ENCODE assay signal across 10 mouse cellular contexts in the genomic region with DNA sequence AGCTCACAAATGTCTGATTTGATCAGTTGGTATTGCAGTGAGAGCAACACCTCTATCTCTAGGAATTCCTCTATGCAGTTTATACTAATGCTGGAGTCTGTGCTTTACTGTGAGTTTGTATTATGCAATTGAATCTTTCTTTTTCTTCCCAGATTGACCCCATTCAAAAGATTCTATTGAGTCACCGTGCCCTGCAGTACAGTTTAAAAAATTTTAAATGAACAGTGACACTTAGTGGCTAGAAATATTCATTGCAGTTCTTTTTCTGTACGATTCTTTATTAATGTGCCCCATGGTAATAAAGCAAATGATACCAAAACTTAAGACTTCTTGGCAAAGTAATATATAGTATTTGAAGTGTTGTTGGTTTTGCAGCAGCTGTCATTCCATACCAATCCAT.
DNase-seq lines count a peak whose midpoint lies in the region; ATAC-seq and TF ChIP-seq lines count a peak whose summit lies in the region.
"Had no signal": no experiment of that assay in that cellular context is flagged by ENCODE, and none has a peak within 500 bp of the region (broad histone marks: within the 10 kb centered on the region; RNA-seq: fewer than 3 reads in every experiment).

No protein-coding gene starts in this region.

- H3K27ac ChIP-seq in layer of hippocampus, adult 2 months: no peak overlapping the region
- H3K27ac ChIP-seq in midbrain, embryonic 12.5 days (replicated peaks): no peak overlapping the region
- H3K27ac ChIP-seq: macrophage had no signal

- peak; percentile 82 for TF ChIP-seq CTCF in layer of hippocampus, adult 2 months (conservative IDR thresholded peaks at IDR 0.05)

- no peaks in the 10 kb centered on the region for H3K36me3 ChIP-seq in midbrain, embryonic 12.5 days

- no peaks in the 10 kb centered on the region for H3K27me3 ChIP-seq in midbrain, embryonic 12.5 days

- peak; percentile 38; the same call in 1 of the 2 replicates for ATAC-seq in midbrain, embryonic 12.5 days (ENCODE audit: low FRiP score, low read depth)

- H3K4me3 ChIP-seq in layer of hippocampus, adult 2 months: no peak overlapping the region
- H3K4me3 ChIP-seq in midbrain, embryonic 12.5 days: no peak overlapping the region

- 21% methylated on average over 2 of the region's 2 CpGs for WGBS in midbrain, embryonic 12.5 days

- H3K4me1 ChIP-seq in midbrain, embryonic 12.5 days: no peaks in the 10 kb centered on the region

- no peaks in the 10 kb centered on the region for H3K9me3 ChIP-seq in midbrain, embryonic 12.5 days

- no peak overlapping the region for H3K4me2 ChIP-seq in midbrain, embryonic 12.5 days (replicated peaks)

- intact Hi-C loops in heart, postnatal 10 days (cut with DNase I): loop anchor here (1.0 to 5.0 kb wide), 3 partner anchors 150 to 324 kb away; no protein-coding TSS in a partner anchor

- H3K9ac ChIP-seq in midbrain, embryonic 12.5 days (replicated peaks): no peak overlapping the region

- DNase-seq in layer of hippocampus, adult 2 months (ENCODE audit: low spot score in 2 of 2): no peak
- DNase-seq in layer of hippocampus, adult 9-11 months: no peak
- peak; percentile 54 for DNase-seq in Muller cell, postnatal 12 days (ENCODE audit: inconsistent ontology term)
- DNase-seq in c-Kit-positive CD71-positive TER-119-negative erythroid progenitor cells, embryonic 14.5 days (ENCODE audit: low read depth): peak; percentile 10
- no peak for DNase-seq in kidney, postnatal 14 days
- no peak for DNase-seq in thymus, postnatal 14 days
- DNase-seq in heart, postnatal 10 days: no peak
- DNase-seq: adrenal gland, adult 8-10 months had no signal

Comparison
In these comparisons a context has a peak if more than half of its experiments do, and no peak if none do; other contexts are left out.
1. DNase-seq: peak in Muller cell, postnatal 12 days (single experiment) and c-Kit-positive CD71-positive TER-119-negative erythroid progenitor cells, embryonic 14.5 days (single experiment); none in layer of hippocampus, adult 2 months (0 of 2), layer of hippocampus, adult 9-11 months (single experiment), kidney, postnatal 14 days (single experiment), thymus, postnatal 14 days (single experiment) and heart, postnatal 10 days (0 of 2).